Mouse (Mus musculus): ENCODE results near the gene Immp2l. TPM values are rescaled to one million over a fixed set of nuclear protein-coding genes. Genes with fewer than 3 reads are reported as not detected.
A peak's percentile ranks its signal among the peaks of the same experiment; 100 is the strongest.

Gene Immp2l
- polyA plus RNA-seq, 1 experiment, result 9.6 TPM

DNA sequence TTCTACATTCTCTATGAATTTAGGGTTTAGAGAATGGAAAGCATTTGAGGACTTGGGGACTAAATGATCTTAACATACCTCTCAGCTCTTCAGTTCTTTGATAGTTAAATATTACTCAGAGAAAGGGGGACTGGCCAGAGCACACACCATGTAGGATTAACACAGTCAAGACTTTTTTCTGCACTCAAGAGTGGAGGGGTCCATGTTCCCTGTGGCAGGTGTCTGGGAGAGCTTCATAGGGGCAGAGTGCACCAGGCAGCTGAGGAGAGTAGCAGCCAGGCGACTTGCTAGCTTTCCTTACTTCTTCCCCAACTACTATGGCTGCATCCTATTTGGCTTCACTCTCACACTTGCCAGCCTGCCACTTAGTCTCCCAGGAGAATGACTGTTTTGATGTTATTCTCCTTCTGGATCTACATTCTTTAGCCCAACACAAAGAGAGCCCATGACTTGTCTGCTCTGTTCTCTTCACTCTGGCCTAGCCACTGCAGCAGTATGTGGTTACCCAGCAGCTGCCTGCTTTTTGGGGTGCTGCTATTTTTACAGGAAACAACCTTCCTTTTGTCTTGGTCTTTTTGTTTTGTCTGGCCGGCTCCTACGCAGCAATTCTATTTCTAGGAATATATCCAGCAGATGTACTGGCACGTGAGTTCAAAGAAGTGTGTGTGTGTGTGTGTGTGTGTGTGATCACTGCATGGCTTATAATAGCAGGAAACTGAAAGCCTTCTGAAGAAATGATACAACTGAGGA lies 621.1 kb downstream of the Immp2l start:
- Histone ChIP-seq H3K4me3 (no peak overlapping the region), H3K4me2 (ENCODE audit: low read depth) (no peak overlapping the region), H3K79me2 (ENCODE audit: control insufficient read depth, insufficient read depth) (no peaks in the 10 kb centered on the region), H3ac (ENCODE audit: control insufficient read depth, insufficient read length) (no peak overlapping the region), H3K27me3 (ENCODE audit: control insufficient read depth, insufficient read depth, insufficient read length) (no peaks in the 10 kb centered on the region), H3K36me3 (ENCODE audit: control insufficient read depth, insufficient read depth) (no peaks in the 10 kb centered on the region)
- no peak for TF ChIP-seq SRF (IDR thresholded peaks at IDR 0.05; ENCODE audit: control insufficient read depth, insufficient read length, low read depth)
- TF ChIP-seq MYOG (IDR thresholded peaks at IDR 0.05; ENCODE audit: control insufficient read depth in 1 of 3, insufficient read depth in 1 of 3, insufficient read length in 2 of 3, low read depth in 2 of 3), result peak in 1 of 3 experiments; percentile 20

DNA sequence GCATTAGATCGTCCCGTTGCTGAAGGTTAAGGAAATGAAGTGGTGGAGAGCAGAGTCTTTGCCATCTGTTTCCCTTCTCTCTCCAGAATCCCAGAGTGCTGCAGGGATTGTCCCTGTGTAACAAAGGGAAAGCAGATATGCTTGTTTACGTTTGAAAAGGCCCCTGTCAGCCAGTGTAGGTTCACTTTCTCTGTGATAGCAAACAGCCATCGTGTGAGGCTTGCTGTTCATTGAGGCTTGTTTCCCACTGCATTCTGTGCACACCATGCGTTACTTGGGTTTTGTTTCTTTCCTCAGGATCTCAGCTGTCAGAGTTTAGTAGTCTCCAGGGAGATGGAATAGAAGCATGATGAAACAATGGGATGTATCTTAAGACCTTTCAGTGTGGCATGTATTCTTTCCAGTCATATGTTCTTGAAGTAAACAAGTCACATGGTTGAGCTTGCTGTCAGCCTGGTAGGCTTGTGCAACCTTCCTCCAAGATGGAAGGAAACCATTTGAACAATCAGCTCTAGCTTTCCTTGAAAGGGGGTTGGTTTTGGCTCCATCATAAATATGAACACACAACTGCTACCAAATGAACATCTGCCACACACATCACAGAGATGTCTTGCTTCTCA lies 623.2 kb downstream of the Immp2l start:
- H3ac ChIP-seq (ENCODE audit: control insufficient read depth, insufficient read length), result no peak overlapping the region
- no peak overlapping the region for H3K4me3 ChIP-seq
- H3K4me2 ChIP-seq (ENCODE audit: low read depth), result no peak overlapping the region
- H3K27me3 ChIP-seq (ENCODE audit: control insufficient read depth, insufficient read depth, insufficient read length), result no peaks in the 10 kb centered on the region
- H3K79me2 ChIP-seq (ENCODE audit: control insufficient read depth, insufficient read depth), result no peaks in the 10 kb centered on the region
- no peaks in the 10 kb centered on the region for H3K36me3 ChIP-seq (ENCODE audit: control insufficient read depth, insufficient read depth)
- no peak for TF ChIP-seq TCF3 (IDR thresholded peaks at IDR 0.05; ENCODE audit: insufficient read length, low read depth)

DNA sequence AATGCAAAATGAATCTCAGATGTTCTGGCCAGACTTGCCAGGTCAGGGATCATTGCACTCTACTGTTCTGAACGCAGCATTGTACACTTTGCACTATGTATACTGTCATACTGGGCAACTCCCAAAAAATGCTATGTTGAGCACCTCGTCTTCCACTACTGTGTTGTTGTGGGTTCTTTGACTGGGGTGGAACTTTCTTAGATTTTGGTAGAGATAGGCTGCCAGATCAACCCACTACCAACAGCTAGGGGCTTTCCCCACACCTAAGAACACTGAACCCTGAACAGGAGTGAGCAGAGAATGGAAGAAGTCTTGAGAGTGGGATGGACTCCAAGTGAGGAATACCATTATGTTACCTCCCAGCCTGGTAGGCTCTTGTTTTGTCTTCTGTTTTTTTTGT lies 623.8 kb downstream of the Immp2l start:
- no peak overlapping the region for H3K4me3 ChIP-seq
- H3ac ChIP-seq (ENCODE audit: control insufficient read depth, insufficient read length), result no peak overlapping the region
- no peaks in the 10 kb centered on the region for H3K27me3 ChIP-seq (ENCODE audit: control insufficient read depth, insufficient read depth, insufficient read length)
- no peak overlapping the region for H3K4me2 ChIP-seq (ENCODE audit: low read depth)
- TF ChIP-seq CEBPB (IDR thresholded peaks at IDR 0.05; ENCODE audit: insufficient read depth, poor library complexity, severe bottlenecking) (no peak), TCF12 (IDR thresholded peaks at IDR 0.05; ENCODE audit: insufficient read depth, poor library complexity, severe bottlenecking) (no peak), MYOG (IDR thresholded peaks at IDR 0.05; ENCODE audit: control insufficient read depth in 1 of 3, insufficient read depth in 1 of 3, insufficient read length in 2 of 3, low read depth in 2 of 3) (no peak), REST (IDR thresholded peaks at IDR 0.05; ENCODE audit: insufficient read depth, insufficient read length) (no peak), POLR2AphosphoS2 (IDR thresholded peaks at IDR 0.05; ENCODE audit: insufficient read length, low read depth) (no peak), MYOD1 (IDR thresholded peaks at IDR 0.05; ENCODE audit: control insufficient read depth in 1 of 3, insufficient read length in 2 of 3, low read depth in 2 of 3) (no peak), SRF (IDR thresholded peaks at IDR 0.05; ENCODE audit: control insufficient read depth, insufficient read length, low read depth) (no peak), E2F4 (IDR thresholded peaks at IDR 0.05; ENCODE audit: insufficient read depth) (no peak), POLR2A (IDR thresholded peaks at IDR 0.05; ENCODE audit: insufficient read length, low read depth) (no peak), USF1 (IDR thresholded peaks at IDR 0.05; ENCODE audit: low read depth) (no peak), TCF3 (IDR thresholded peaks at IDR 0.05; ENCODE audit: insufficient read length, low read depth) (no peak), MAX (IDR thresholded peaks at IDR 0.05; ENCODE audit: low read depth) (no peak)
- no peaks in the 10 kb centered on the region for H3K36me3 ChIP-seq (ENCODE audit: control insufficient read depth, insufficient read depth)
- no peaks in the 10 kb centered on the region for H3K79me2 ChIP-seq (ENCODE audit: control insufficient read depth, insufficient read depth)

DNA sequence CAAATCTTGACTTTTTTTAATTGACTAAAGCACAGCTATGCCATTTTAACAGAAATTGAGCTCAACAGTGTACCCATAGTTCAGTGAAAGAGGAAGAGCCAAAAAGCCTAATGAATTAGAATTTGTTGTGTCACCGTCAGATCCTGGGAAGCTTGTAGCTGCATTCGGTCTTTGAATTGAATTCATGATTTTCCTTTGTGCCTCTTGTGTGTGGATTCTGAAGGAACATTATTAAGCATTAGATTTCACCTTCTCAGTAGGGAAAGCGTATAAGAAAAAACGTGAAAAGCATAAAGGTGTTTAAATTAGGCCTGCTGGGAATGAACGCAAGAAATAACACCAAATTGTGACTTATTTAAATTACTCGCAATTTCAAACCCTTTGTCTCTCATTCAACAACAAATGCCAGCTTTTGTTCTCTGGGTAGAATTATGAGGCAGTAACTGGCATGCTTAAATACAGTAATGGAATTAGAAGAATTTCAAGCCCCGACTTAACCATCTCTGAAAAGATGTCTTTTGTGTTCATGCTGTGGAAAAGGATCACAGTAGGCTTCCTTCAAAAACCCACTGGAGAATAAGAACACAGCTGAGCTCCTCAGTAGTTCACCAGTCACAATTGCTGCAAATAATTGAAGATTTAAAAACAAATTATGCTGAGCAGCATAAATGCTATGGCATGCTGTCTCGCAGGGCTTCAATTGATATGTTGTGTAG lies 626.1 kb downstream of the Immp2l start:
- TF ChIP-seq TCF12 (IDR thresholded peaks at IDR 0.05; ENCODE audit: insufficient read depth, poor library complexity, severe bottlenecking) (no peak), MAX (IDR thresholded peaks at IDR 0.05; ENCODE audit: low read depth) (no peak), POLR2A (IDR thresholded peaks at IDR 0.05; ENCODE audit: insufficient read length, low read depth) (no peak), MYOD1 (IDR thresholded peaks at IDR 0.05; ENCODE audit: control insufficient read depth in 1 of 3, insufficient read length in 2 of 3, low read depth in 2 of 3) (no peak), SRF (IDR thresholded peaks at IDR 0.05; ENCODE audit: control insufficient read depth, insufficient read length, low read depth) (no peak), E2F4 (IDR thresholded peaks at IDR 0.05; ENCODE audit: insufficient read depth) (no peak)

DNA sequence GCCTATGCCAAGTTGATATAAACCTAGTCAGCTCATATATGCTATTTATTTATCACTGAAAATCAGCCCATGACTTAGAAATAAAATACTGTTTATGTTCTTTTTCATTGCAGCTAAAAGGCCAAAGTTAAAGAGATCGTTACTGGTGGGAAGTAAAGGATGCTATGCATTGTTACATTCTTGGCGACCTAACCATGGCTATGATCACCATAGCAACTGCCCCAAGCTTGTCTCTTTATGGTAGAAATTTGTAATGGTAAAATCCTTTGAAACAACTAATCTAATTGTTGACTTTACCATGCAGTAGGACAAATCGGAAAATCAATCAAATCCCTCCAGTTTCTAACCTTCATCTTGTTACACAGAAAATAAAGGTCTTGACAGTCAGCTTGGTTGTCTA lies 644.4 kb downstream of the Immp2l start:
- Histone ChIP-seq H3K36me3 (ENCODE audit: control insufficient read depth, insufficient read depth) (no peaks in the 10 kb centered on the region), H3ac (ENCODE audit: control insufficient read depth, insufficient read length) (no peak overlapping the region), H3K79me2 (ENCODE audit: control insufficient read depth, insufficient read depth) (no peaks in the 10 kb centered on the region), H3K27me3 (ENCODE audit: control insufficient read depth, insufficient read depth, insufficient read length) (no peaks in the 10 kb centered on the region), H3K4me2 (ENCODE audit: low read depth) (no peak overlapping the region), H3K4me3 (no peak overlapping the region)
- TF ChIP-seq SRF (IDR thresholded peaks at IDR 0.05; ENCODE audit: control insufficient read depth, insufficient read length, low read depth) (no peak), USF1 (IDR thresholded peaks at IDR 0.05; ENCODE audit: low read depth) (no peak), POLR2A (IDR thresholded peaks at IDR 0.05; ENCODE audit: insufficient read length, low read depth) (no peak), MAX (IDR thresholded peaks at IDR 0.05; ENCODE audit: low read depth) (no peak), CEBPB (IDR thresholded peaks at IDR 0.05; ENCODE audit: insufficient read depth, poor library complexity, severe bottlenecking) (no peak), MYOG (IDR thresholded peaks at IDR 0.05; ENCODE audit: control insufficient read depth in 1 of 3, insufficient read depth in 1 of 3, insufficient read length in 2 of 3, low read depth in 2 of 3) (no peak), TCF3 (IDR thresholded peaks at IDR 0.05; ENCODE audit: insufficient read length, low read depth) (no peak), POLR2AphosphoS2 (IDR thresholded peaks at IDR 0.05; ENCODE audit: insufficient read length, low read depth) (no peak), E2F4 (IDR thresholded peaks at IDR 0.05; ENCODE audit: insufficient read depth) (no peak), REST (IDR thresholded peaks at IDR 0.05; ENCODE audit: insufficient read depth, insufficient read length) (no peak), TCF12 (IDR thresholded peaks at IDR 0.05; ENCODE audit: insufficient read depth, poor library complexity, severe bottlenecking) (no peak), MYOD1 (IDR thresholded peaks at IDR 0.05; ENCODE audit: control insufficient read depth in 1 of 3, insufficient read length in 2 of 3, low read depth in 2 of 3) (no peak)

More for the DNA sequence above, 626.1 kb downstream of the Immp2l start:
- no peaks in the 10 kb centered on the region for H3K36me3 ChIP-seq (ENCODE audit: control insufficient read depth, insufficient read depth)
- H3K79me2 ChIP-seq (ENCODE audit: control insufficient read depth, insufficient read depth), result no peaks in the 10 kb centered on the region
- H3K27me3 ChIP-seq (ENCODE audit: control insufficient read depth, insufficient read depth, insufficient read length), result no peaks in the 10 kb centered on the region
- no peak overlapping the region for H3ac ChIP-seq (ENCODE audit: control insufficient read depth, insufficient read length)
- no peak overlapping the region for H3K4me3 ChIP-seq
- H3K4me2 ChIP-seq (ENCODE audit: low read depth), result no peak overlapping the region

Data from myocyte (in vitro differentiated cells).